Mouse (Mus musculus) intestine, embryonic 16.5 days (tissue): Measurements from ENCODE around the gene Gigyf1. TPM values are rescaled to one million over a fixed set of nuclear protein-coding genes. Genes with fewer than 3 reads are reported as not detected.

Experiments used
- ATAC-seq: fragments of 200-750 bp; cut with Nextera tagmentation; 2 replicates; pipeline ENCODE4 v1.8.0; 2017; ENCODE audit warnings: moderate TSS enrichment, moderate library complexity
- H3K27ac ChIP-seq: fragments of 300-500 bp; sonication (generic); 2 replicates; pipeline ENCODE4 v1.5.1; 2014; ENCODE audit warnings: mild to moderate bottlenecking, low read length
- H3K27me3 ChIP-seq: fragments of 300-500 bp; sonication (generic); replicated peaks from 2 replicates; pipeline ENCODE4 v1.6.1; 2014; ENCODE audit warnings: low read length, control low read depth, mixed read lengths; ENCODE audit not compliant: control insufficient read depth, insufficient read depth
- H3K36me3 ChIP-seq: fragments of 300-500 bp; sonication (generic); 2 replicates; pipeline ENCODE4 v1.6.1; 2014; ENCODE audit warnings: low read length, control low read depth; ENCODE audit not compliant: control insufficient read depth, insufficient read depth
- H3K4me1 ChIP-seq: fragments of 300-500 bp; sonication (generic); 2 replicates; pipeline ENCODE4 v1.6.1; 2014; ENCODE audit warnings: low read length, control low read depth, mixed read lengths; ENCODE audit not compliant: control insufficient read depth, insufficient read depth
- H3K4me2 ChIP-seq: fragments of 300-500 bp; sonication (generic); 2 replicates; pipeline ENCODE4 v1.6.1; 2014; ENCODE audit warnings: low read depth, low read length, control low read depth
- H3K4me3 ChIP-seq: fragments of 300-500 bp; sonication (generic); 2 replicates; pipeline ENCODE4 v1.5.1; 2014; ENCODE audit warnings: mild to moderate bottlenecking, low read length
- H3K9ac ChIP-seq: fragments of 300-500 bp; sonication (generic); 2 replicates; pipeline ENCODE4 v1.6.1; 2014; ENCODE audit warnings: low read depth, low read length
- H3K9me3 ChIP-seq: fragments of 300-500 bp; sonication (generic); 2 replicates; pipeline ENCODE4 v1.6.1; 2016; ENCODE audit warnings: low read length, control low read depth; ENCODE audit not compliant: control insufficient read depth
- WGBS: fragments of 180-500 bp; shearing (Covaris S2); extraction: QIAGEN DNeasy Blood & Tissue Kit; methylation state at CpG from one replicate; pipeline ENCODE4 v1.1.7; 2014; 5-methylcytosine and 5-hydroxymethylcytosine counted together
- polyA plus RNA-seq: library from polyadenylated mRNA; unstranded; fragments of >200 nt; fragmentation: Nextera tagmentation; extraction: Ambion mirVana; gene quantifications from 2 replicates; pipeline ENCODE4 v1.2.1, GENCODE M21; 2015

Gene Gigyf1
- polyA plus RNA-seq, 1 experiment from 2014 or later, result 7.4 TPM

- H3K36me3 ChIP-seq, result peaks cover 27% of the 10 kb centered on the region
- peak overlapping the region; percentile 94 for H3K9ac ChIP-seq
- no peaks in the 10 kb centered on the region for H3K9me3 ChIP-seq
- H3K4me2 ChIP-seq, result peak overlapping the region; percentile 84
- peak overlapping the region; percentile 94 for H3K27ac ChIP-seq
- H3K4me3 ChIP-seq, result peak overlapping the region; percentile 87
- peak; percentile 9 for ATAC-seq
- under 1% methylated on average over 51 of the region's 51 CpGs for WGBS
- peaks cover 12% of the 10 kb centered on the region for H3K4me1 ChIP-seq
- no peaks in the 10 kb centered on the region for H3K27me3 ChIP-seq
Observed at GRCm38 (mm10) chr5:137531414-137532130, 13.2 kb downstream of the Gigyf1 start.

GRCm38 (mm10) chr5:137532131-137532807 lies 13.9 kb downstream of the Gigyf1 start:
- ATAC-seq, result peak; percentile 3; the same call in 1 of the 2 replicates
- Histone ChIP-seq H3K4me3 (peak overlapping the region; percentile 87), H3K4me1 (peaks cover 10% of the 10 kb centered on the region), H3K27me3 (no peaks in the 10 kb centered on the region), H3K9ac (peak overlapping the region; percentile 94), H3K9me3 (no peaks in the 10 kb centered on the region), H3K27ac (peak overlapping the region; percentile 94), H3K36me3 (peaks cover 24% of the 10 kb centered on the region), H3K4me2 (peak overlapping the region; percentile 84)
- WGBS, result under 1% methylated on average over 19 of the region's 19 CpGs

- ATAC-seq, result peak; percentile 38
- H3K9me3 ChIP-seq, result no peaks in the 10 kb centered on the region
- H3K27ac ChIP-seq, result peak overlapping the region; percentile 94
- 0% methylated on average over 7 of the region's 12 CpGs for WGBS
- H3K36me3 ChIP-seq, result peaks cover 19% of the 10 kb centered on the region
- H3K27me3 ChIP-seq, result no peaks in the 10 kb centered on the region
- peaks cover 8% of the 10 kb centered on the region for H3K4me1 ChIP-seq
- peak overlapping the region; percentile 94 for H3K9ac ChIP-seq
- H3K4me2 ChIP-seq, result peak overlapping the region; percentile 84
- peak overlapping the region; percentile 87 for H3K4me3 ChIP-seq
Observed at GRCm38 (mm10) chr5:137532808-137533116, 14.4 kb downstream of the Gigyf1 start.

GRCm38 (mm10) chr5:137533117-137533827 lies 14.9 kb downstream of the Gigyf1 start, which contains the start of the genes Epo and Gnb2:
TSS of gene Epo (minus strand) at chr5:137533242.
TSS of gene Gnb2 (minus strand) at chr5:137533510.
- H3K9me3 ChIP-seq, result no peaks in the 10 kb centered on the region
- peak within 1 kb of the TSS; percentile 94 for H3K9ac ChIP-seq
- ATAC-seq, result peak; percentile 81
- WGBS, result under 1% methylated on average over 40 of the region's 40 CpGs
- peak within 1 kb of the TSS; percentile 94 for H3K27ac ChIP-seq
- H3K4me3 ChIP-seq, result peak within 1 kb of the TSS; percentile 87
- H3K4me2 ChIP-seq, result peak within 1 kb of the TSS; percentile 84
- H3K4me1 ChIP-seq, result peaks cover 8% of the 10 kb centered on the region
- H3K27me3 ChIP-seq, result no peaks in the 10 kb centered on the region
- H3K36me3 ChIP-seq, result peaks cover 14% of the 10 kb centered on the region

GRCm38 (mm10) chr5:137534762-137535161 lies 16.4 kb downstream of the Gigyf1 start:
- Histone ChIP-seq H3K4me1 (peaks cover 8% of the 10 kb centered on the region), H3K27ac (peak overlapping the region; percentile 59), H3K36me3 (no peaks in the 10 kb centered on the region), H3K4me3 (no peak overlapping the region), H3K9me3 (no peaks in the 10 kb centered on the region), H3K9ac (no peak overlapping the region), H3K4me2 (no peak overlapping the region), H3K27me3 (no peaks in the 10 kb centered on the region)
- ATAC-seq, result no peak
- WGBS, result 95% methylated on average over 3 of the region's 3 CpGs

- Histone ChIP-seq H3K4me3 (no peak overlapping the region), H3K9ac (no peak overlapping the region), H3K27me3 (no peaks in the 10 kb centered on the region), H3K36me3 (no peaks in the 10 kb centered on the region), H3K9me3 (no peaks in the 10 kb centered on the region), H3K4me2 (no peak overlapping the region), H3K4me1 (peaks cover 4% of the 10 kb centered on the region), H3K27ac (peak overlapping the region; percentile 21; the same call in 1 of the 2 replicates)
- WGBS, result 60% methylated on average over 9 of the region's 9 CpGs
- ATAC-seq, result no peak
Observed at GRCm38 (mm10) chr5:137535318-137535717, 17.0 kb downstream of the Gigyf1 start.

GRCm38 (mm10) chr5:137537461-137537860 lies 19.1 kb downstream of the Gigyf1 start:
- no peak overlapping the region for H3K27ac ChIP-seq

GRCm38 (mm10) chr5:137539291-137539801 lies 21.0 kb downstream of the Gigyf1 start:
- H3K36me3 ChIP-seq, result no peaks in the 10 kb centered on the region
- H3K4me2 ChIP-seq, result no peak overlapping the region
- H3K4me1 ChIP-seq, result no peaks in the 10 kb centered on the region
- no peak for ATAC-seq
- no peaks in the 10 kb centered on the region for H3K9me3 ChIP-seq
- no peaks in the 10 kb centered on the region for H3K27me3 ChIP-seq
- H3K27ac ChIP-seq, result no peak overlapping the region
- H3K4me3 ChIP-seq, result no peak overlapping the region
- WGBS, result 54% methylated on average over 7 of the region's 7 CpGs
- H3K9ac ChIP-seq, result no peak overlapping the region

More at GRCm38 (mm10) chr5:137537461-137537860, 19.1 kb downstream of the Gigyf1 start:
- Histone ChIP-seq H3K36me3 (no peaks in the 10 kb centered on the region), H3K9ac (no peak overlapping the region), H3K4me3 (no peak overlapping the region), H3K9me3 (no peaks in the 10 kb centered on the region), H3K4me1 (peaks cover 3% of the 10 kb centered on the region; the same call in 1 of the 2 replicates), H3K27me3 (no peaks in the 10 kb centered on the region), H3K4me2 (no peak overlapping the region)
- ATAC-seq, result no peak
- 53% methylated on average over 4 of the region's 4 CpGs for WGBS

- Histone ChIP-seq H3K4me2 (no peak overlapping the region), H3K9ac (no peak overlapping the region), H3K27me3 (no peaks in the 10 kb centered on the region), H3K4me1 (no peaks in the 10 kb centered on the region), H3K36me3 (no peaks in the 10 kb centered on the region), H3K27ac (no peak overlapping the region), H3K9me3 (no peaks in the 10 kb centered on the region), H3K4me3 (no peak overlapping the region)
- no peak for ATAC-seq
- WGBS, result 71% methylated on average over 6 of the region's 6 CpGs
Observed at GRCm38 (mm10) chr5:137540991-137541390, 22.6 kb downstream of the Gigyf1 start.
